Mouse (Mus musculus): Measurements from ENCODE around the gene Hamp2. TPM values are rescaled to one million over a fixed set of nuclear protein-coding genes. Genes with fewer than 3 reads are reported as not detected.

Gene Hamp2
- total RNA-seq, 4 experiments from 2014 or later, result 1.3 to 4.2 (median 2.6) TPM; not detected in 1

DNA sequence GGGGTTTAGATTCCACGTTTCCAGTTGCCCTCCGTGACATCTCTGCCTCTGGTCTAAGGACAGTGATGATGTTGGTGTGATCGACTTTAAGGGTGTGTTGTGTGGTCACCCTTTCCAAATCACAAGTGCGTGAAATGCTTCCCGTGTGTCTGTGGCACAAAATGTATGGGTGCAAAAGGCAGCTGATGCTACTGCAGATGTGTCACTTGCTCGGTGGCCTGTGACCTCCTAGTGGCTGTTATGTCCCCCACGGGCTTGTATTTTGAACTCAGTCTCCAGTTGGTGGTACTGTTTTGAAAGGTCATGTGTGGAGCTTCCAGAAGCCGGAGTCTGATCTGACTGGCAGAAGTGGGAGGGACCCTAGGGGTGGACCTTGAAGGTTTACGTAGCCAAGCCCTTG, 32.7 kb downstream of the Hamp2 start:
- no peak for DNase-seq

- no peak for DNase-seq
Observed at GRCm38 (mm10) chr7:30890681-30891080, 33.8 kb downstream of the Hamp2 start.

GRCm38 (mm10) chr7:30888786-30889185, 35.7 kb downstream of the Hamp2 start:
- DNase-seq, result no peak

DNA sequence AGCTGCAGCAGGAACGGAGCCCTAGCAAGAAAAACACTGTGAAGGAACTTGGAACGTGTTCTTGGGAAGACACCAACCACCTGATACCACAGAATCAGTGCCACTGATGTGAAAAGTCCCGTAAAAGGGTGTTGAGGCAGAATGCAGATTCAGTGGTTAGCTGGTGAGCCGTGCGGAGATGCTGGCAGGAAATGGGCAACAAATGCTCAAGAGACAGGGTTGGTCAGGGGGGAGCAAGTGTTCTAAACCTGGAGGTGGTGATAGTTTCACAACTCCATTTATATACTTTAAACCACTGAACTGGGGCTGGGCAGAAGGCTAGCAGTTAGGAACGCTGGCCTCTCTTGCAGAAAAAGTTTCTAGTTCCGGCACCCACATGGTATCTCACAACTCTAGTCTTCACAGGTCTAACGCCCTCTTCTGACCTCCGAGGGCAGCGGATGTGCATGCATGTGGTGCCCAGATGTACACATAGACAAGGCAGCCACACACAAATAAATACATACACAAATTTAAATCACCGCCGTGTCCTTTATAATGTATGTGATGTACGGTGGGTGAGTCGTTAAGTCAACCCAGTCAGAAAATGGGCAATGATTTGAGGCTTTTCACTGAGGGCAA, 36.8 kb downstream of the Hamp2 start:
- no peak for DNase-seq

DNA sequence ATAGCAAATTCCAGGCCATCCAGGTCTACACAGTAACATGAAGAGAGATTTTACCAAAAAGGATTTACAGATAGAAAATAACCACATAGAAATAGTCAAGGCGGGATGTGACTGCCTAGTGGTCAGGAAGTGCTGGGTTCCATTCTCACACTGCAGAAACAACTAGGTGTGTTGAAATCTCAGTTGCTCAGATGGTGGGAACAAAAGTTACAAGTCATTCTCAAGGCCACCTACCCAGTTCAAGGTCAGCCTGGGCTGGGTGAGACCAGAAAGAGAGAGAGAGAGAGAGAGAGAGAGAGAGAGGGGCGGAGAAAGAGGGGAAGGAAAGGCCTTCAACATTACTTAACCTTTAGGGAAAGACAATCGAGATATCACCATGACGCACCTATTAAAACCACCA, 37.6 kb downstream of the Hamp2 start:
- no peak for DNase-seq

DNA sequence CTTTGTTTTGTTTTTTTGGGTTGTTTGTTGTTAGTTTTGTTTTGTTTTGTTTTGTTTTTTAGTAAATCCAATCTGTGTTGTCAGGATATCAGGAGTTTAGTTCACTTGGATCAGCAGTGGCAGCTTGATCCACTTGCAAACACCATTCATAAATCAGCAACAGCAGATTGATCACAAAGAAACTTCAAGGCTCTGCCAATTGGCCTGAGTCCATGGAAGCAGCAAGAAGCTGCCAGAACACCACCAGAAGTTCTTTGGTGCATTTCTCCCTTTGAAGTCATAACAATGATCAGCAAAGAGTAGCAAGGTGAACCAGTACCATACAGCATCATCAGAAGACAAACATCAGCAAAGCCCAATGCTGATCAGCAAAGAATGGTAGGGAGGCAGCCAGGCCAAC, 40.4 kb downstream of the Hamp2 start:
- DNase-seq, result no peak

- DNase-seq, result no peak
Observed at GRCm38 (mm10) chr7:30881367-30881766, 43.1 kb downstream of the Hamp2 start.

GRCm38 (mm10) chr7:30880176-30880575, 44.3 kb downstream of the Hamp2 start, which contains the start of gene Cd22:
Cd22 (minus strand) TSS chr7:30880342.
- no peak for DNase-seq

- DNase-seq, result no peak
Observed at GRCm38 (mm10) chr7:30878950-30879349, 45.5 kb downstream of the Hamp2 start.

DNA sequence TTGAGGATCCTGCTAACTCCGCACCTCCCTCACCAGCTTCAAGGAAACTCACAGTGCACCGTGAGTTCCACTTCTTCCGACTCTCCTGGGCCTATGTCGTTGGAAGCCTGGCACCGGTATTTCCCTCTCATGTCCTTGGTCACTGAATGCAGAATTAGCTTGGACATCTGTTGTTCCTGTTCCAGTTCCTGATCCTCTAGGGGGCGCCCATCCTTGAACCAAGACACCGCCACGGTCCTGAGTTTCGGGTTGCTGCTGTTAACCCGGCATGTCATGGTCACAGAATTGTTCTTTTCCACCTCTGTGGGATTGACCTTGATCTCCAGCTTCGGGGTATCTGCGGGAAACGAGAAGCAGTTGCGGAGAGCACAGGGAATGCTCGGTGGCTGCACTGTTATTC, 51.4 kb downstream of the Hamp2 start:
- peak; percentile 60 for DNase-seq

Other genes starting within 250 kb of the Hamp2 start
- gene 2200002J24Rik, start 225.8 kb downstream of the Hamp2 start, total RNA-seq (2022), result 10 to 100 TPM in 1 of 4 experiments, 1 to 10 TPM in 3; 2.5 to 12.3 (median 5.8) TPM
- 10 to 100 TPM in 2 of 4 experiments, 1 to 10 TPM in 2; 2.9 to 15.5 (median 9.4) TPM for gene Atp4a, start 212.5 kb downstream of the Hamp2 start, total RNA-seq (2022)
- gene Tmem147, start 195.1 kb downstream of the Hamp2 start, total RNA-seq (2022), result 100 to 1,000 TPM; 179 to 210 (median 202) TPM
- not detected for gene Gapdhs, start 181.0 kb downstream of the Hamp2 start, total RNA-seq (2022)
- gene Sbsn, start 173.2 kb downstream of the Hamp2 start, total RNA-seq (2022), result 100 to 1,000 TPM; 213 to 399 (median 309) TPM
- gene Dmkn, start 160.9 kb downstream of the Hamp2 start, total RNA-seq (2022), result 1 to 10 TPM; 2.7 to 4.6 (median 4.2) TPM
- gene Krtdap, start 136.8 kb downstream of the Hamp2 start, total RNA-seq (2022), result not detected
- 1 to 10 TPM; 1.6 to 9.0 (median 2.6) TPM for gene Ffar2, start 100.9 kb downstream of the Hamp2 start, total RNA-seq (2022)
- gene Ffar3, start 68.5 kb downstream of the Hamp2 start, total RNA-seq (2022), result 1 to 10 TPM in 1 of 4 experiments, under 1 TPM in 3; 0.35 to 1.9 (median 0.75) TPM
- not detected for gene Ffar1, start 63.1 kb downstream of the Hamp2 start, total RNA-seq (2022)
- gene Cd22, start 44.3 kb downstream of the Hamp2 start, total RNA-seq (2022), result 1 to 10 TPM; 1.1 to 2.3 (median 1.5) TPM
- gene Mag, start 9.8 kb downstream of the Hamp2 start, total RNA-seq (2022), result 1 to 10 TPM in 1 of 4 experiments, under 1 TPM in 3; 0.32 to 1.3 (median 0.42) TPM
- 10 to 100 TPM in 1 of 4 experiments, 1 to 10 TPM in 1, under 1 TPM in 1, not detected in 1; 0.99 to 15.0 (median 1.0) TPM for gene Hamp, start 19.4 kb upstream of the Hamp2 start, total RNA-seq (2022)
- 100 to 1,000 TPM; 116 to 131 (median 127) TPM for gene Usf2, start 32.1 kb upstream of the Hamp2 start, total RNA-seq (2022)
- 10 to 100 TPM in 2 of 4 experiments, 1 to 10 TPM in 2; 4.1 to 36.6 (median 13.7) TPM for gene Lsr, start 48.8 kb upstream of the Hamp2 start, total RNA-seq (2022)
- 1 to 10 TPM in 2 of 4 experiments, under 1 TPM in 2; 0.38 to 2.2 (median 0.84) TPM for gene Fam187b, start 49.1 kb upstream of the Hamp2 start, total RNA-seq (2022)
- gene Fxyd5, start 117.8 kb upstream of the Hamp2 start, total RNA-seq (2022), result 10 to 100 TPM; 53.1 to 81.6 (median 58.8) TPM
- 1 to 10 TPM; 2.0 to 4.1 (median 2.3) TPM for gene Fxyd7, start 126.8 kb upstream of the Hamp2 start, total RNA-seq (2022)
- 100 to 1,000 TPM; 110 to 212 (median 163) TPM for gene Fxyd1, start 132.5 kb upstream of the Hamp2 start, total RNA-seq (2022)
- gene Lgi4, start 134.7 kb upstream of the Hamp2 start, total RNA-seq (2022), result 1 to 10 TPM; 2.8 to 8.8 (median 4.2) TPM
- gene Fxyd3, start 152.0 kb upstream of the Hamp2 start, total RNA-seq (2022), result 1 to 10 TPM in 1 of 4 experiments, under 1 TPM in 3; 0.73 to 1.3 (median 0.86) TPM
- 1 to 10 TPM in 3 of 4 experiments, under 1 TPM in 1; 0.26 to 1.5 (median 1.2) TPM for gene Hpn, start 190.6 kb upstream of the Hamp2 start, total RNA-seq (2022)
- 10 to 100 TPM; 14.2 to 27.2 (median 18.9) TPM for gene Scn1b, start 202.3 kb upstream of the Hamp2 start, total RNA-seq (2022)
- 10 to 100 TPM; 37.7 to 65.1 (median 55.4) TPM for gene Gramd1a, start 231.2 kb upstream of the Hamp2 start, total RNA-seq (2022)

Measured in adrenal gland, adult 8-10 months (tissue).